Mouse (Mus musculus): ENCODE measurements around the gene Ndc1. TPM values are rescaled to one million over a fixed set of nuclear protein-coding genes. Genes with fewer than 3 reads are reported as not detected.

Ndc1 gene
- polyA plus RNA-seq, 1 experiment: 17.2 TPM

GRCm38 (mm10) chr4:107452266-107453015 is 84.9 kb downstream of the Ndc1 start:
- WGBS: 84% methylated on average over 18 of the region's 18 CpGs

DNA sequence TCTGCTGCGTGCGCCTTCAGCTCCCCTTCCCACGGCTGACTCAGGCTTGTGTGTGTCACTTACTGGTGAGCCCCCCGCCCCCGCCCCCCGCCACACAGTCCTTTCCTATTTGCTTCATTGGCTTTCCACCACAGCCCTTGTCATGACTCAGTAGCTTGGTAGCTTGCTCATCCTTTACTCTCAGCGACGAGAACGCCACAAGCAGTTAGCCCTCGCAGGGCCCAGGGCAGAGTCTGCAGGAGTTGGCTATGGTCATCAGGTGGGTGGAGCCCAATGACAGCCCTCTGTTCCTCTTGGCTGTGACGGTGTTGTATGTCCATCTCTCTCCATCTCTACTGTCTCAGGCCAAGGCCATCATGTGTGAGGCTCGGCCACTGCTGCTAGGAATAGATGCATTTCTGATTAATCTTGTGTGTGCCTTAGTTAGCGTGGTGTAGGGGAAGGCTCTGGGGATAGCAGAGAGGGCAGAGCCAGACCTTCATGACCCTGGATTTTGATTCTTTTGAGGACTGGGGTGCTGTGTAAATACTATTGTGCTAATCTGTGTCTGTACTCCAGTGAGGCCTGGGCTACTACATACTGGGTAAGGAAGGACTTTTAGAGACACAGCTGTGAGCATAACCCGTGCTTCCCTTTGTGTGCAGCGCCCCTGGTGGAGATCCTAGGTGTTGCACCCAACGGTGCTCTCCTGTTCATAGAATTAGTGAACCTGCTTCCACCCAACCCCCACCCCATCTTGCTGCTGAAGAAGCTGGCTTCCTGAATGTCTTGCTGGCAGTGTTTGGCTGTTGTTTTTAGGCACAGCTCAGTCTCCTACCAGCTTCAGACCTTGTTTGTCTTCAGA is 85.8 kb downstream of the Ndc1 start:
- no peak overlapping the region for H3K27ac ChIP-seq (ENCODE audit: control insufficient read depth, insufficient read depth, low read depth, low read length, poor library complexity)
- TF ChIP-seq POLR2A (IDR thresholded peaks at IDR 0.05; ENCODE audit: borderline replicate concordance, control insufficient read depth, low read depth, low read length) (no peak), CTCF (IDR thresholded peaks at IDR 0.05; ENCODE audit: control insufficient read depth, insufficient read depth, low read length) (peak; percentile 92)
- no peaks in the 10 kb centered on the region for H3K4me1 ChIP-seq (ENCODE audit: control insufficient read depth, insufficient read depth, low read length)
- no peak overlapping the region for H3K4me3 ChIP-seq (replicated peaks; ENCODE audit: control insufficient read depth, low read depth, low read length)
- 69% methylated on average over 16 of the region's 16 CpGs for WGBS

More at GRCm38 (mm10) chr4:107452266-107453015, 84.9 kb downstream of the Ndc1 start:
- TF ChIP-seq CTCF (IDR thresholded peaks at IDR 0.05; ENCODE audit: control insufficient read depth, insufficient read depth, low read length) (no peak), POLR2A (IDR thresholded peaks at IDR 0.05; ENCODE audit: borderline replicate concordance, control insufficient read depth, low read depth, low read length) (no peak)
- Histone ChIP-seq H3K4me1 (ENCODE audit: control insufficient read depth, insufficient read depth, low read length) (no peaks in the 10 kb centered on the region), H3K4me3 (replicated peaks; ENCODE audit: control insufficient read depth, low read depth, low read length) (no peak overlapping the region), H3K27ac (ENCODE audit: control insufficient read depth, insufficient read depth, low read depth, low read length, poor library complexity) (no peak overlapping the region)

DNA sequence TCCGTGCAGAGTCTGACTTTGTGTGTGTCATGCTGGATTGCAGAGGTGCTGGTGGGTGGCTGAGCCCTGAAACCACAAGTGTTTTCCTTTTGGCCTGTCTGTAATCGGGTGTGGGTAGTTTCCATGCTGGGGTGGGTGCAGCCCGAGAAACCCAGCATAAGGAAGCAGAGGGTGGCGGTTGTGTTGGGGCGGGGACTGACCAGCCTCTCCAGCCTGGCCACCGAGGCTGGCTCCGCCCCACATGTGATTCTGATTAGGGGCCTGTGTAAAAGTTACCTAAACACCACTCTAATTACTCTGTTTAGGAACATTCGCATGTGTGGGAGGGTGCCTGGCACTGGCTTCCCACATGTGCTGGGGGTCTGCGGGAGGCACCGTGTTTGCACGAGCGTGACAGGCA is 90.0 kb downstream of the Ndc1 start:
- TF ChIP-seq CTCF (IDR thresholded peaks at IDR 0.05; ENCODE audit: control insufficient read depth, insufficient read depth, low read length) (no peak), POLR2A (IDR thresholded peaks at IDR 0.05; ENCODE audit: borderline replicate concordance, control insufficient read depth, low read depth, low read length) (no peak)
- H3K4me3 ChIP-seq (replicated peaks; ENCODE audit: control insufficient read depth, low read depth, low read length): no peak overlapping the region
- WGBS: 34% methylated on average over 12 of the region's 12 CpGs
- no peak overlapping the region for H3K27ac ChIP-seq (ENCODE audit: control insufficient read depth, insufficient read depth, low read depth, low read length, poor library complexity)
- H3K4me1 ChIP-seq (ENCODE audit: control insufficient read depth, insufficient read depth, low read length): no peaks in the 10 kb centered on the region

DNA sequence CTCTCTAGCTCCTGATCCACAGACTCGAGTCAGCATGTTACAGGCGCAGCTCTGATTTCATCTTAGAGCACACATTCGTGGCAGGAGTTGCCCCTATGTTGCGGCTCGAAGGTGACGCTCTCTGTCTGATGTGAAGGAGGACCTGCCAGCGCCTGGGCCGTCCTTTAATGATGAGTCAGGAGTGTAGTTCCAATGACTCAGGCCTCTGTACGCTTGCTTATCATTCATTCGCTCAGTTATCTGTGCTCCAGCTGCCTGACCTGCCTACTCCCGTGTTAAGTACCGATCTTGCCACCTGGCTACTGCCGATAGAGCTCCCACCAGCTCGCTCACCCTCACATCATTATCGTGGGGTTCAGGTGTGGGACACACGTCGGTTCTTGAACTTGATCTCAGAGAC is 91.3 kb downstream of the Ndc1 start:
- no peak overlapping the region for H3K4me3 ChIP-seq (replicated peaks; ENCODE audit: control insufficient read depth, low read depth, low read length)
- WGBS: 76% methylated on average over 17 of the region's 17 CpGs
- no peaks in the 10 kb centered on the region for H3K4me1 ChIP-seq (ENCODE audit: control insufficient read depth, insufficient read depth, low read length)
- no peak for TF ChIP-seq POLR2A (IDR thresholded peaks at IDR 0.05; ENCODE audit: borderline replicate concordance, control insufficient read depth, low read depth, low read length)
- TF ChIP-seq CTCF (IDR thresholded peaks at IDR 0.05; ENCODE audit: control insufficient read depth, insufficient read depth, low read length): no peak
- no peak overlapping the region for H3K27ac ChIP-seq (ENCODE audit: control insufficient read depth, insufficient read depth, low read depth, low read length, poor library complexity)

DNA sequence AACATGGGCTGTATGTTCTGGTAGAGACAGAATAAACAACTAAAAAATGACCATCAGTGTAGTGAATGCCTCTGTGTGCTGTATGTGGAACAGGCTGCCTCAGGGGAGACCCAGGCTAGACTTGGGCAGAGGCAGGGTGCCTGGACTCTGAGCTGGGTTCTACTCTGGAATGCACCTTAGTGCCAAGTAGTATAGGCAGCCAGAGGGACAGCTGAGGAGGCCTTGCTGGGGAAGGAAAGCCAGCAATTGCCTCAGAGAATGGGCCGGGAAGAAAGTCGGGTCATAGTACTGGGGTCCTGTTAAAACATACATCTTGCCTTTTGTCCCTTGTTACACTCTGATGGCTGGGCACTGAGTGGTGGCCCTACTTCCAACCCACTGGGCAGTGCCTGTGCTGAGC is 91.9 kb downstream of the Ndc1 start:
- TF ChIP-seq POLR2A (IDR thresholded peaks at IDR 0.05; ENCODE audit: borderline replicate concordance, control insufficient read depth, low read depth, low read length) (no peak), CTCF (IDR thresholded peaks at IDR 0.05; ENCODE audit: control insufficient read depth, insufficient read depth, low read length) (no peak)
- WGBS: 80% methylated on average over 2 of the region's 2 CpGs
- H3K4me1 ChIP-seq (ENCODE audit: control insufficient read depth, insufficient read depth, low read length): no peaks in the 10 kb centered on the region
- H3K4me3 ChIP-seq (replicated peaks; ENCODE audit: control insufficient read depth, low read depth, low read length): no peak overlapping the region
- no peak overlapping the region for H3K27ac ChIP-seq (ENCODE audit: control insufficient read depth, insufficient read depth, low read depth, low read length, poor library complexity)

DNA sequence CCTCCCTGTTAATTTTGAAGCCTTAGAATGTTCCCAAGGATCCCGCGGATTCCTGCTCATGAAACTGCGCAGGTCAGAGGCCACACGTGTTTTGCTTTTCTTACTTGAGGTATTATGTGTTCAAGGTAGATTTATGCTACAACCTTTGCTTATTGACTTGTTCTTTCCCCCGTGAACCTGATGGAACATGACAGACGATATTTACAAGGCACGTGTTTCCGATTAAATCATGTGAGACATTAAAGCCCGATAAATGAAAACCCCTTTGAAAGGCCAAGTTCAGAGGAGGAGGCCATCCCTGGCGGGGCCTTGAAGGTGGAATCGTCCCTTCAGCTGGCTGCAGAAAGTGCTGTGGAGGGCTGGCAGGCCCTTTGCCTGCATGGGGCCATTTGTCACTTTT is 92.9 kb downstream of the Ndc1 start:
- Histone ChIP-seq H3K4me1 (ENCODE audit: control insufficient read depth, insufficient read depth, low read length) (no peaks in the 10 kb centered on the region), H3K27ac (ENCODE audit: control insufficient read depth, insufficient read depth, low read depth, low read length, poor library complexity) (no peak overlapping the region), H3K4me3 (replicated peaks; ENCODE audit: control insufficient read depth, low read depth, low read length) (no peak overlapping the region)
- TF ChIP-seq CTCF (IDR thresholded peaks at IDR 0.05; ENCODE audit: control insufficient read depth, insufficient read depth, low read length) (no peak), POLR2A (IDR thresholded peaks at IDR 0.05; ENCODE audit: borderline replicate concordance, control insufficient read depth, low read depth, low read length) (no peak)
- WGBS: 90% methylated on average over 11 of the region's 11 CpGs

Other genes with a start within 250 kb of the Ndc1 start
- gene Tmem59, start 189.4 kb upstream of the Ndc1 start, polyA plus RNA-seq (2011; ENCODE audit: insufficient read depth, insufficient read length, low replicate concordance, missing spikeins): 30.6 and 44.6 TPM in 2 replicates
- 26.5 and 33.5 TPM in 2 replicates for gene Tceanc2, start 188.7 kb upstream of the Ndc1 start, polyA plus RNA-seq (2011; ENCODE audit: insufficient read depth, insufficient read length, low replicate concordance, missing spikeins)
- not detected in 2 replicates for gene Ldlrad1, start 158.6 kb upstream of the Ndc1 start, polyA plus RNA-seq (2011; ENCODE audit: insufficient read depth, insufficient read length, low replicate concordance, missing spikeins)
- 5.9 and 16.0 TPM in 2 replicates for gene Lrrc42, start 114.3 kb upstream of the Ndc1 start, polyA plus RNA-seq (2011; ENCODE audit: insufficient read depth, insufficient read length, low replicate concordance, missing spikeins)
- 2.7 and 4.1 TPM in 2 replicates for gene Hspb11, start 114.2 kb upstream of the Ndc1 start, polyA plus RNA-seq (2011; ENCODE audit: insufficient read depth, insufficient read length, low replicate concordance, missing spikeins)
- gene Dio1, start 60.6 kb upstream of the Ndc1 start, polyA plus RNA-seq (2011; ENCODE audit: insufficient read depth, insufficient read length, low replicate concordance, missing spikeins): 0.90 TPM in 1 of 2 replicates, not detected in the other
- 24.4 and 55.6 TPM in 2 replicates for gene Yipf1, start 53.4 kb upstream of the Ndc1 start, polyA plus RNA-seq (2011; ENCODE audit: insufficient read depth, insufficient read length, low replicate concordance, missing spikeins)
- not detected in 2 replicates for gene Glis1, start 66.8 kb downstream of the Ndc1 start, polyA plus RNA-seq (2011; ENCODE audit: insufficient read depth, insufficient read length, low replicate concordance, missing spikeins)